9 mouse cellular contexts compared by ENCODE assay signal in the genomic region with DNA sequence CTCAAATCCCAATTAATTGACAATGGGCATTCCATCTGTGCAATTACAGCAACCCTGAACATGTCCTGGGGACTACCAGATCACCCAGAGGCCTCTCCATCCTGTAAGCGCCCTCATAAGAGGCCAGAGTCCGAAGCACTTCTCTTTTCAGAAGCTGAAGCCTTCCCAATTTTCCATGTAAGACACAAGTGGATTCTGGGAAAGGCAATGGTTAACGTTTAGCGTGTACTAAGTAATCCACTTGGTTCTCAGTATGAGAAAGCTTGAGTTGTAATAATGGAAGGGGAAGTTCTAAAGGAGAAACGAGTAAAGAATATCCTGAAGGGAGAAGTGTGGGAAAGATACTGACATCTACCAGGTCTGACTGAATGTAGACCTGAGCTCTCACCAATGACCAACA. TPM values are rescaled to one million over a fixed set of nuclear protein-coding genes. Genes with fewer than 3 reads are reported as not detected.
DNase-seq lines count a peak whose midpoint lies in the region; ATAC-seq lines count a peak whose summit lies in the region.
"Had no signal": no experiment of that assay in that cellular context is flagged by ENCODE, and none has a peak within 500 bp of the region (broad histone marks: within the 10 kb centered on the region; RNA-seq: fewer than 3 reads in every experiment).

No protein-coding gene starts in this region.

- intact Hi-C loops in heart, postnatal 36 days (cut with DNase I), result loop anchor here (5.0 to 10.0 kb wide), 4 partner anchors 45 to 185 kb away; no protein-coding TSS in a partner anchor

- no peak for DNase-seq in heart, postnatal 36 days
- peak; percentile 87 for DNase-seq in kidney, adult 9 months
- no peak for DNase-seq in spleen, postnatal 10 days (ENCODE audit: low spot score in 2 of 2)
- DNase-seq in layer of hippocampus, postnatal 14 days (ENCODE audit: low spot score in 2 of 2), result no peak
- DNase-seq in yolk sac, embryonic 10.5 days (ENCODE audit: low spot score), result no peak

- peak overlapping the region; percentile 89 for H3K4me2 ChIP-seq in heart, embryonic 12.5 days
- peak overlapping the region; percentile 69 for H3K4me2 ChIP-seq in embryonic facial prominence, embryonic 13.5 days
- peak overlapping the region; percentile 76 for H3K4me2 ChIP-seq in midbrain, embryonic 13.5 days (replicated peaks)

- H3K4me3 ChIP-seq in heart, embryonic 12.5 days, result peak overlapping the region; percentile 96; the same call in 1 of the 2 replicates
- peak overlapping the region; percentile 83 for H3K4me3 ChIP-seq in embryonic facial prominence, embryonic 13.5 days
- peak overlapping the region; percentile 84 for H3K4me3 ChIP-seq in midbrain, embryonic 13.5 days (replicated peaks)

- no peak for ATAC-seq in heart, embryonic 12.5 days (ENCODE audit: insufficient number of reproducible peaks, low FRiP score)
- no peak for ATAC-seq in embryonic facial prominence, embryonic 13.5 days (ENCODE audit: insufficient number of reproducible peaks, insufficient read depth, low FRiP score, low TSS enrichment, low read depth)
- no peak for ATAC-seq in midbrain, embryonic 13.5 days

- H3K27me3 ChIP-seq in heart, embryonic 12.5 days (replicated peaks), result no peaks in the 10 kb centered on the region; the same call in 1 of the 2 replicates
- H3K27me3 ChIP-seq in embryonic facial prominence, embryonic 13.5 days, result no peaks in the 10 kb centered on the region
- H3K27me3 ChIP-seq in midbrain, embryonic 13.5 days, result no peaks in the 10 kb centered on the region; the same call in 1 of the 2 replicates
- H3K27me3 ChIP-seq: CH12.LX had no signal

- WGBS in heart, embryonic 12.5 days, result 69% methylated on average over 5 of the region's 5 CpGs
- WGBS in embryonic facial prominence, embryonic 13.5 days, result 41% methylated on average over 5 of the region's 5 CpGs
- WGBS in midbrain, embryonic 13.5 days, result 51% methylated on average over 5 of the region's 5 CpGs

- H3K9me3 ChIP-seq in heart, embryonic 12.5 days (replicated peaks), result no peaks in the 10 kb centered on the region
- no peaks in the 10 kb centered on the region for H3K9me3 ChIP-seq in embryonic facial prominence, embryonic 13.5 days
- H3K9me3 ChIP-seq in midbrain, embryonic 13.5 days, result no peaks in the 10 kb centered on the region

- peaks cover 6% of the 10 kb centered on the region; the same call in 1 of the 2 replicates for H3K4me1 ChIP-seq in heart, embryonic 12.5 days (replicated peaks)
- H3K4me1 ChIP-seq in embryonic facial prominence, embryonic 13.5 days, result peaks cover 17% of the 10 kb centered on the region
- peaks cover 10% of the 10 kb centered on the region; the same call in 1 of the 2 replicates for H3K4me1 ChIP-seq in midbrain, embryonic 13.5 days (replicated peaks)

- no peak overlapping the region for H3K27ac ChIP-seq in heart, embryonic 12.5 days (ENCODE audit: poor library complexity, severe bottlenecking)
- H3K27ac ChIP-seq in embryonic facial prominence, embryonic 13.5 days, result no peak overlapping the region
- no peak overlapping the region for H3K27ac ChIP-seq in midbrain, embryonic 13.5 days

- no peak overlapping the region for H3K9ac ChIP-seq in heart, embryonic 12.5 days
- H3K9ac ChIP-seq in embryonic facial prominence, embryonic 13.5 days, result peak overlapping the region; percentile 96
- H3K9ac ChIP-seq in midbrain, embryonic 13.5 days (replicated peaks), result no peak overlapping the region

- no peaks in the 10 kb centered on the region for H3K36me3 ChIP-seq in heart, embryonic 12.5 days
- peaks cover 4% of the 10 kb centered on the region; the same call in 1 of the 2 replicates for H3K36me3 ChIP-seq in embryonic facial prominence, embryonic 13.5 days
- no peaks in the 10 kb centered on the region for H3K36me3 ChIP-seq in midbrain, embryonic 13.5 days

RNA-seq across cellular contexts. Expression of gene Arhgap42, which starts 1.4 kb away (rescaled TPM):
- 12.4 and 14.8 TPM in 2 replicates for polyA plus RNA-seq in heart, embryonic 12.5 days (2016; fragmentation: Nextera tagmentation; extraction: Ambion mirVana)
- total RNA-seq in heart, postnatal 36 days (2021), result 1 to 10 TPM; 7.4 to 9.4 TPM
- 56.3 and 64.1 TPM in 2 replicates for polyA plus RNA-seq in embryonic facial prominence, embryonic 13.5 days (2015; fragmentation: Nextera tagmentation; extraction: Ambion mirVana)
- polyA plus RNA-seq in midbrain, embryonic 13.5 days (2015; fragmentation: Nextera tagmentation; extraction: Ambion mirVana), result 15.5 and 19.5 TPM in 2 replicates
- total RNA-seq in layer of hippocampus, postnatal 14 days (2021), result 10 to 100 TPM in 1 of 2 experiments, 1 to 10 TPM in 1; 8.5 to 11.7 TPM
- total RNA-seq: CH12.LX had no signal
